Mouse (Mus musculus) cerebellum, postnatal 14 days (tissue): ENCODE measurements at regions not wholly inside any gene's neighbourhood (a gene's known extent, or its start where the extent isn't known, plus 50 kb on each side); places are given as distances from the start of the nearest gene placed in this dataset.

Experiments used
- DNase-seq, 2 experiments: peaks; one replicate each; pipeline ENCODE4 v3.0.0; 2021; ENCODE audit warnings: mixed read lengths in 2 of 2

DNA sequence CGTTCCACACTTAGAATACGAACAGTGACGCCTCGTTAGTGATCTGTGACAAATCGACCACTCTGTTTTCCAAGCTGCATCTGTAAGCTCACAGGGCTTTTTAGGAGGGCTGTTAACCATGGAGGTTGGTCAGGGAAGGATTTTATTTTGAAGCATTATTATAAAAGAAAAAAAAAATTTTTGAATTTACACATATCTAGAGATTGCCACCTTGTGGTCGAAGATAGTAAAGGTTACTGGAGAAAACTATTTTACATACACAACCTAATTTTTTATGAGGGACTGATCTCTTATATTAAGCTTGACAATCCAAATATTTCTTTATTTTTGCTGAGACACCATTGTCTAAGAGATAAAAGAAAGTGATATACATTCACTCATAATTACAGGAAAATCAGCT lies 937.2 kb downstream of the Sorcs1 start:
- no peak for DNase-seq

- no peak for DNase-seq
These were observed 938.8 kb downstream of the Sorcs1 start for GRCm38 (mm10) chr19:49739483-49740175.

GRCm38 (mm10) chr19:49697659-49698058 lies 980.8 kb downstream of the Sorcs1 start:
- DNase-seq: peak in 1 of 2 experiments; percentile 1

- DNase-seq: no peak
These were observed 992.7 kb downstream of the Sorcs1 start for GRCm38 (mm10) chr19:49685588-49686281.

GRCm38 (mm10) chr19:49681204-49681603 lies 997.2 kb downstream of the Sorcs1 start:
- no peak for DNase-seq

GRCm38 (mm10) chr19:49680006-49680405 lies 998.4 kb downstream of the Sorcs1 start:
- no peak for DNase-seq

DNA sequence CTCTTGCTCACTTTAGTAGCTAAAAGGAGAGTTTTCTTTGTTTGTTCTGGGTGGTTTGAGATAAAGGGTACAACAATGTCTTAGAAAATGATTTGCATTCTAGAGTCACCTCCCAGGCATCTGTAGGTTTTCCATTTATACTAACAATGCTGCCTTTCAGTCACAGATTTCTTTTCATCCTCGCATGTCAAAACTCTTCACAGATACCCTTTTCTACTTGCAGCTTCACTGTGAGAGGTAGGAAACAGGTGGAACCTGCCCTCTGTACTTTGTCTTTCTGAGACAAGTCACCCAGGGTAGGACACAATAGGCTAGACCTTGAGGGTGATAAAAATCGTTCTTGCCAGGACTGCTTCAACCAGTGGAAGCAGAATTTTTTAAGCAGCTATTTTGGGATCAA lies 1002.5 kb downstream of the Sorcs1 start:
- DNase-seq: no peak

DNA sequence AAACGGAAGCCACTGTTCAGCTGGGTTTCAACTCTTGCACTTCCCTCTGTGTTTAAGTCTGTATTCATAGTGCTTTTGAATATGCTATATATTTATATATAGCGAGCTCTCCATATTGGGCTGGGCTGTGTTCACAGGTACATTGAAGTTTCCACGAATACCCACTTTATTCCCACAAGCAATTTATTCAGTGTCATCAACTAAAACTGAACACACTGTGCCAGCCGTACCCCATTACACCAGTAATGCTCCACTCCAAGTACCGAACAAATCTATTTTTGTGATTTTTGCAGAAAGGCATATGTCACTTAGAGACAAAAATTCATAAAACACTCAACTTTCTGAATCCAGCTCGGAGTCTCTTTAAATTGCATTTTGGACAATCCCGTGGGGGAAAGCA lies 1048.5 kb downstream of the Sorcs1 start:
- DNase-seq: no peak

GRCm38 (mm10) chr19:49619920-49620319 lies 1058.5 kb downstream of the Sorcs1 start:
- DNase-seq: no peak

DNA sequence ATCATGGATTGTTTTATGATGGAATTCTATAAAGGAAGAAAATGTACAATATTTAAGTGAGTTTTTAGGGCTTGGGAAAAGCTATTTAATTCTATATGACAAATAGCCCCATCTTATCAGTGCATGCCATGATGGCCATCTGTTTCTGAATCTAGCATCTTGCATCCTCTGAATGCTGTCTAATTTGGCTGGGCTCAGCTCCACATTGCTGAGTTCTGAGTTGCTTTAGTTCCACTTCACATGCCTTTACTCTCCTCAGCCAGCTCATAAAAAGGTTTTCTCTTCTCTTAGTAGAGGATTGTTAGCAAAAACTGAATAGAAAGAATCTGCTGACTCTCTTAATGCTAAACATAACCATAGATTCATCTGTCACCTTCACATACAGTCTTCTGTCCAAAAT lies 1063.4 kb downstream of the Sorcs1 start:
- no peak for DNase-seq
